Mouse (Mus musculus): Measurements from ENCODE around the gene Gm21411. TPM values are rescaled to one million over a fixed set of nuclear protein-coding genes. Genes with fewer than 3 reads are reported as not detected.

Gm21411 gene
- polyA plus RNA-seq, 1 experiment from 2014 or later = not detected

Other genes with a start within 250 kb of the Gm21411 start
- gene Zfp989, start 62.4 kb upstream of the Gm21411 start, polyA plus RNA-seq (2014; fragmentation: Nextera tagmentation; extraction: Ambion mirVana) = 0.39 TPM in 1 of 2 replicates, not detected in the other
- gene Rex2, start 112.3 kb upstream of the Gm21411 start, polyA plus RNA-seq (2014; fragmentation: Nextera tagmentation; extraction: Ambion mirVana) = not detected in 2 replicates
- 15.8 and 16.1 TPM in 2 replicates for gene Zfp991, start 222.4 kb upstream of the Gm21411 start, polyA plus RNA-seq (2014; fragmentation: Nextera tagmentation; extraction: Ambion mirVana)